Mouse (Mus musculus) liver, postnatal 0 days (tissue): ENCODE data around the gene Nupr1.

Source experiments
- CTCF ChIP-seq: sonication (generic); IDR thresholded peaks from 2 replicates; pipeline ENCODE4 v1.5.1; 2016; ENCODE audit warnings: antibody characterized with exemption, low read depth
- EP300 ChIP-seq: IDR thresholded peaks from 2 replicates; pipeline ENCODE4 v1.6.1; 2016; ENCODE audit warnings: antibody characterized with exemption, low read depth, mild to moderate bottlenecking

- TF ChIP-seq CTCF (no peak), EP300 (no peak)
Observed at GRCm38 (mm10) chr7:126668452-126668851, 37.8 kb upstream of the Nupr1 start.
